Mouse (Mus musculus) cerebellum, adult 2 months (tissue): ENCODE measurements at regions not wholly inside any gene's neighbourhood (a gene's known extent, or its start where the extent isn't known, plus 50 kb on each side); places are given as distances from the start of the nearest gene placed in this dataset.
"Not testable (repeated sequence)": the region's sequence is repeated elsewhere in the genome, so short reads cannot be mapped to it uniquely, and the experiment has no call there.

ENCODE experiments used
- DNase-seq, 2 experiments: peaks; one replicate each; pipeline ENCODE4 v3.0.0; 2021
- H3K27ac ChIP-seq: fragments of 200-500 bp; 2 replicates; pipeline ENCODE4 v1.5.1; 2012; ENCODE audit warnings: low read length, control low read depth, inconsistent platforms; ENCODE audit not compliant: insufficient read depth
- H3K27me3 ChIP-seq: fragments of 200-500 bp; 2 replicates; pipeline ENCODE4 v1.6.1; 2012; ENCODE audit warnings: inconsistent platforms, mild to moderate bottlenecking, low read length, moderate library complexity; ENCODE audit not compliant: control insufficient read depth, insufficient read depth
- H3K4me1 ChIP-seq: fragments of 200-500 bp; 2 replicates; pipeline ENCODE4 v1.6.1; 2011; ENCODE audit warnings: low read length; ENCODE audit not compliant: control insufficient read depth, insufficient read depth
- H3K4me3 ChIP-seq: fragments of 200-500 bp; replicated peaks from 2 replicates; pipeline ENCODE3; 2011; ENCODE audit warnings: mild to moderate bottlenecking, low read depth, low read length, control low read depth; ENCODE audit not compliant: insufficient read depth
- CTCF ChIP-seq: fragments of 200-500 bp; IDR thresholded peaks from 2 replicates; pipeline ENCODE4 v1.5.1; 2011; ENCODE audit warnings: low read depth, mild to moderate bottlenecking, control low read depth, low read length, moderate library complexity, borderline replicate concordance; ENCODE audit not compliant: insufficient read depth
- POLR2A ChIP-seq: fragments of 200-500 bp; IDR thresholded peaks from 2 replicates; pipeline ENCODE4 v1.6.1; 2011; ENCODE audit warnings: low read length, control low read depth, borderline replicate concordance; ENCODE audit not compliant: insufficient read depth
- WGBS: fragments of 180-500 bp; shearing (Covaris S2); methylation state at CpG from one replicate; pipeline ENCODE4 v1.1.7; 2018; 5-methylcytosine and 5-hydroxymethylcytosine counted together

GRCm38 (mm10) chr17:31760465-31760864, 82.9 kb downstream of the Cryaa start:
- TF ChIP-seq CTCF (no peak), POLR2A (no peak)
- Histone ChIP-seq H3K27ac (no peak overlapping the region), H3K27me3 (no peaks in the 10 kb centered on the region; the same call in 1 of the 2 replicates), H3K4me1 (no peaks in the 10 kb centered on the region), H3K4me3 (no peak overlapping the region)
- WGBS = 80% methylated on average over 2 of the region's 2 CpGs
- DNase-seq = no peak

GRCm38 (mm10) chr17:31763078-31763477, 85.5 kb downstream of the Cryaa start:
- Histone ChIP-seq H3K27me3 (no peaks in the 10 kb centered on the region; the same call in 1 of the 2 replicates), H3K4me1 (peaks cover 11% of the 10 kb centered on the region), H3K4me3 (no peak overlapping the region), H3K27ac (no peak overlapping the region)
- TF ChIP-seq POLR2A (no peak), CTCF (0 out of 2 replicates have a peak, but pooled peaks have one; percentile 6)
- 55% methylated on average over 5 of the region's 5 CpGs for WGBS
- no peak for DNase-seq

- no peaks in the 10 kb centered on the region; the same call in 1 of the 2 replicates for H3K27me3 ChIP-seq
- H3K4me3 ChIP-seq = no peak overlapping the region
- peaks cover 11% of the 10 kb centered on the region for H3K4me1 ChIP-seq
- no peak overlapping the region for H3K27ac ChIP-seq
- peak; percentile 88 to 92 for DNase-seq
- 4% methylated on average over 25 of the region's 25 CpGs for WGBS
- TF ChIP-seq POLR2A (no peak), CTCF (no peak)
Measured at GRCm38 (mm10) chr17:31766779-31767697, 88.6 kb downstream of the Sik1 start.

GRCm38 (mm10) chr17:31772201-31772820, 83.3 kb downstream of the Sik1 start:
- Histone ChIP-seq H3K27ac (no peak overlapping the region), H3K4me1 (peaks cover 7% of the 10 kb centered on the region; the same call in 1 of the 2 replicates), H3K27me3 (no peaks in the 10 kb centered on the region; the same call in 1 of the 2 replicates), H3K4me3 (no peak overlapping the region)
- WGBS = 28% methylated on average over 9 of the region's 9 CpGs
- DNase-seq = no peak
- no peak for TF ChIP-seq POLR2A
- TF ChIP-seq CTCF = no peak

- not testable (repeated sequence) for H3K4me3 ChIP-seq, DNase-seq, H3K27ac ChIP-seq, H3K4me1 ChIP-seq, H3K27me3 ChIP-seq
Measured at GRCm38 (mm10) chr17:31773882-31774281, 81.7 kb downstream of the Sik1 start.

- 74% methylated on average over 4 of the region's 5 CpGs for WGBS
- no peak overlapping the region for H3K4me3 ChIP-seq
- DNase-seq = no peak
- no peaks in the 10 kb centered on the region; the same call in 1 of the 2 replicates for H3K27me3 ChIP-seq
- H3K27ac ChIP-seq = no peak overlapping the region
- TF ChIP-seq CTCF (no peak), POLR2A (no peak)
- H3K4me1 ChIP-seq = no peaks in the 10 kb centered on the region
Measured at GRCm38 (mm10) chr17:31775037-31775436, 80.6 kb downstream of the Sik1 start.

GRCm38 (mm10) chr17:31775966-31776365, 79.6 kb downstream of the Sik1 start:
- H3K27me3 ChIP-seq = no peaks in the 10 kb centered on the region; the same call in 1 of the 2 replicates
- H3K4me1 ChIP-seq = no peaks in the 10 kb centered on the region
- TF ChIP-seq CTCF = no peak
- TF ChIP-seq POLR2A = no peak
- no peak for DNase-seq
- no peak overlapping the region for H3K4me3 ChIP-seq
- WGBS = 89% methylated on average over 3 of the region's 3 CpGs
- H3K27ac ChIP-seq = no peak overlapping the region

- Histone ChIP-seq H3K27me3 (no peaks in the 10 kb centered on the region; the same call in 1 of the 2 replicates), H3K27ac (no peak overlapping the region), H3K4me3 (no peak overlapping the region), H3K4me1 (no peaks in the 10 kb centered on the region)
- 28% methylated on average over 9 of the region's 9 CpGs for WGBS
- no peak for TF ChIP-seq POLR2A
- no peak for TF ChIP-seq CTCF
- no peak for DNase-seq
Measured at GRCm38 (mm10) chr17:31776949-31777607, 78.5 kb downstream of the Sik1 start.
